Mouse (Mus musculus): Measurements from ENCODE around the gene Elfn2. TPM values are rescaled to one million over a fixed set of nuclear protein-coding genes. Genes with fewer than 3 reads are reported as not detected.

Gene Elfn2
- total and polyA plus RNA-seq, 2 experiments: not detected

DNA sequence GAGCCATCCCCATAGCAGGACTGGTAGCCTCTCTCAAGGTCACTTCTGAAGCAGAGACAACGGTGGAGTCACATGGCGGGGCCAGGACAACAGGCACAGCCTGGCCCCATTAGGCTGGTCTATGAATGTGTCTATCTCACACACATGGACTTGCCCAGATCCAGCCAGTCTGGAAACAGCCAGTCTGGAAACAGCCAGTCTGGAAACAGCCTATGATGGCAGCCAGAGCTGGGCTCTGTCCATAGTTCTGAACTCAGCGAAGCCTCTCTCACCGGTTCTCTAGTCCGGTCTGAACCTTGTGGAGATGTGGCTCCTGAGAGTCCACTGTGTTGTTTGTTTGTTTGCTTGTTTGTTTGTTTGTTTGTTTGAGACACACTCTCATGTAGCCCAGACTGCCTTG, 31.3 kb upstream of the Elfn2 start:
- H3K79me2 ChIP-seq (ENCODE audit: control insufficient read depth, insufficient read depth, low read length): no peaks in the 10 kb centered on the region
- no peak for TF ChIP-seq POLR2A (IDR thresholded peaks at IDR 0.05; ENCODE audit: extremely low read depth, insufficient read depth, low read length)
- no peak for TF ChIP-seq CTCF (IDR thresholded peaks at IDR 0.05; ENCODE audit: low read depth, low read length)
- H3K27me3 ChIP-seq (ENCODE audit: control insufficient read depth, insufficient read depth, low read length): no peaks in the 10 kb centered on the region
- H3K4me3 ChIP-seq (ENCODE audit: insufficient read depth, low read depth, low read length): no peak overlapping the region
- H3K9ac ChIP-seq (ENCODE audit: low read depth, low read length): no peak overlapping the region
- no peaks in the 10 kb centered on the region for H3K4me1 ChIP-seq (ENCODE audit: control insufficient read depth, insufficient read depth, low read length)
- H3K36me3 ChIP-seq (ENCODE audit: control insufficient read depth, insufficient read depth, low read length): no peaks in the 10 kb centered on the region
- DNase-seq (ENCODE audit: extremely low read depth, low read depth, low spot score): no peak
- H3K27ac ChIP-seq (replicated peaks; ENCODE audit: insufficient read depth, low read depth, low read length): no peak overlapping the region
- WGBS: 46% methylated on average over 5 of the region's 5 CpGs

GRCm38 (mm10) chr15:78744206-78744605, 25.6 kb upstream of the Elfn2 start:
- H3K79me2 ChIP-seq (ENCODE audit: control insufficient read depth, insufficient read depth, low read length): no peaks in the 10 kb centered on the region
- H3K27me3 ChIP-seq (ENCODE audit: control insufficient read depth, insufficient read depth, low read length): no peaks in the 10 kb centered on the region
- H3K27ac ChIP-seq (replicated peaks; ENCODE audit: insufficient read depth, low read depth, low read length): no peak overlapping the region
- DNase-seq (ENCODE audit: extremely low read depth, low read depth, low spot score): peak; percentile 8
- no peak overlapping the region for H3K9ac ChIP-seq (ENCODE audit: low read depth, low read length)
- 9% methylated on average over 5 of the region's 5 CpGs for WGBS
- no peaks in the 10 kb centered on the region for H3K36me3 ChIP-seq (ENCODE audit: control insufficient read depth, insufficient read depth, low read length)
- no peak overlapping the region for H3K4me3 ChIP-seq (ENCODE audit: insufficient read depth, low read depth, low read length)
- no peaks in the 10 kb centered on the region for H3K4me1 ChIP-seq (ENCODE audit: control insufficient read depth, insufficient read depth, low read length)
- TF ChIP-seq POLR2A (IDR thresholded peaks at IDR 0.05; ENCODE audit: extremely low read depth, insufficient read depth, low read length) (no peak), CTCF (IDR thresholded peaks at IDR 0.05; ENCODE audit: low read depth, low read length) (peak; percentile 95)

GRCm38 (mm10) chr15:78742831-78743230, 24.3 kb upstream of the Elfn2 start:
- no peak overlapping the region for H3K9ac ChIP-seq (ENCODE audit: low read depth, low read length)
- 71% methylated on average over 10 of the region's 10 CpGs for WGBS

DNA sequence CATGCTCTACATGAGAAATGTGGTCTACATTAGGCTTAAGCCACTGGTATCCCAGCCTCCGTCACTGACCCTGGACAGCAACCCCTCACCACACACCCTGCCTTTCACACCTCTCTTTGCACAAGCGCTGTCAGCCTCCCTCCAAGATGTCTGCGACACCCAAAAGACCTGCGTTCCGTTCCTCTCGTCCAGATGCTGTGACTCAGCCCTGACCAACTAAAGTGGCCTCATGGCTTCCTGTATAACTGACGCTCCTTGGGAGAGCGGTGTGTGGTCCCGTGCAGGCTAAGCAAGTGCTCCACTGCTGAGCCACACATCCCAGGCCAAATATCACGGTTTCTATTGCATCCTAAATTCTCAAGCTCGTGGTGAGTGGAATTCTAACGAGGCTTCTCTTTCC, 22.1 kb upstream of the Elfn2 start:
- 61% methylated on average over 12 of the region's 12 CpGs for WGBS
- H3K27ac ChIP-seq (replicated peaks; ENCODE audit: insufficient read depth, low read depth, low read length): no peak overlapping the region
- H3K36me3 ChIP-seq (ENCODE audit: control insufficient read depth, insufficient read depth, low read length): no peaks in the 10 kb centered on the region
- H3K27me3 ChIP-seq (ENCODE audit: control insufficient read depth, insufficient read depth, low read length): no peaks in the 10 kb centered on the region
- no peaks in the 10 kb centered on the region for H3K4me1 ChIP-seq (ENCODE audit: control insufficient read depth, insufficient read depth, low read length)
- no peaks in the 10 kb centered on the region for H3K79me2 ChIP-seq (ENCODE audit: control insufficient read depth, insufficient read depth, low read length)
- no peak overlapping the region for H3K9ac ChIP-seq (ENCODE audit: low read depth, low read length)
- DNase-seq (ENCODE audit: extremely low read depth, low read depth, low spot score): no peak
- no peak overlapping the region for H3K4me3 ChIP-seq (ENCODE audit: insufficient read depth, low read depth, low read length)
- no peak for TF ChIP-seq CTCF (IDR thresholded peaks at IDR 0.05; ENCODE audit: low read depth, low read length)
- TF ChIP-seq POLR2A (IDR thresholded peaks at IDR 0.05; ENCODE audit: extremely low read depth, insufficient read depth, low read length): no peak

More at GRCm38 (mm10) chr15:78742831-78743230, 24.3 kb upstream of the Elfn2 start:
- Histone ChIP-seq H3K36me3 (ENCODE audit: control insufficient read depth, insufficient read depth, low read length) (no peaks in the 10 kb centered on the region), H3K4me3 (ENCODE audit: insufficient read depth, low read depth, low read length) (no peak overlapping the region), H3K4me1 (ENCODE audit: control insufficient read depth, insufficient read depth, low read length) (no peaks in the 10 kb centered on the region), H3K27me3 (ENCODE audit: control insufficient read depth, insufficient read depth, low read length) (no peaks in the 10 kb centered on the region), H3K79me2 (ENCODE audit: control insufficient read depth, insufficient read depth, low read length) (no peaks in the 10 kb centered on the region), H3K27ac (replicated peaks; ENCODE audit: insufficient read depth, low read depth, low read length) (no peak overlapping the region)
- TF ChIP-seq CTCF (IDR thresholded peaks at IDR 0.05; ENCODE audit: low read depth, low read length) (no peak), POLR2A (IDR thresholded peaks at IDR 0.05; ENCODE audit: extremely low read depth, insufficient read depth, low read length) (no peak)
- no peak for DNase-seq (ENCODE audit: extremely low read depth, low read depth, low spot score)

- WGBS: 70% methylated on average over 6 of the region's 6 CpGs
- Histone ChIP-seq H3K27me3 (ENCODE audit: control insufficient read depth, insufficient read depth, low read length) (no peaks in the 10 kb centered on the region), H3K36me3 (ENCODE audit: control insufficient read depth, insufficient read depth, low read length) (no peaks in the 10 kb centered on the region), H3K9ac (ENCODE audit: low read depth, low read length) (no peak overlapping the region), H3K79me2 (ENCODE audit: control insufficient read depth, insufficient read depth, low read length) (no peaks in the 10 kb centered on the region), H3K4me1 (ENCODE audit: control insufficient read depth, insufficient read depth, low read length) (no peaks in the 10 kb centered on the region), H3K4me3 (ENCODE audit: insufficient read depth, low read depth, low read length) (no peak overlapping the region), H3K27ac (replicated peaks; ENCODE audit: insufficient read depth, low read depth, low read length) (no peak overlapping the region)
- TF ChIP-seq POLR2A (IDR thresholded peaks at IDR 0.05; ENCODE audit: extremely low read depth, insufficient read depth, low read length): no peak
- DNase-seq (ENCODE audit: extremely low read depth, low read depth, low spot score): no peak
Measured at GRCm38 (mm10) chr15:78737146-78737545, 18.6 kb upstream of the Elfn2 start.

DNA sequence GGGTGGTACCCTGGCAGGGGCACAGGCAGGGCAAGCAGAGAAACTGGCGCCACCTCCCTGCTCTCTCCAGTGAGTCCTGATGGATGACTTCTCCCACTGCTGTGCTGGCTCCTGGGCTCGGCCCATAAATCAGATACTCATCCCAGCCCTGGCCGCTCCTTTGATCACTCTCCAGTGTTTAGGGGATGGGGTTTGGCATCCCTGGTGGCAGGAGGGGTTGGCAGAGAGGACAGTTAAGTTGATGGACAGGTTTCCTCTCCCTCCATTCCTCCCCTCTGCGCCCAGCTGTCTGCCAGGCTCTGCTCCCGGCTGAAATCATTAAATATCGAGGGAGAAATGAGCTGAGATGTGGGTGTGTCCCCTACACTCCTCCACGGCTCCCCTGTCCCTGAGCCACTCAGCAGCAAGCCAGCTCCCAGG, 18.1 kb upstream of the Elfn2 start:
- H3K79me2 ChIP-seq (ENCODE audit: control insufficient read depth, insufficient read depth, low read length): no peaks in the 10 kb centered on the region
- no peak overlapping the region for H3K27ac ChIP-seq (replicated peaks; ENCODE audit: insufficient read depth, low read depth, low read length)
- DNase-seq (ENCODE audit: extremely low read depth, low read depth, low spot score): no peak
- no peaks in the 10 kb centered on the region for H3K27me3 ChIP-seq (ENCODE audit: control insufficient read depth, insufficient read depth, low read length)
- TF ChIP-seq CTCF (IDR thresholded peaks at IDR 0.05; ENCODE audit: low read depth, low read length): no peak
- TF ChIP-seq POLR2A (IDR thresholded peaks at IDR 0.05; ENCODE audit: extremely low read depth, insufficient read depth, low read length): no peak
- H3K4me3 ChIP-seq (ENCODE audit: insufficient read depth, low read depth, low read length): no peak overlapping the region
- H3K9ac ChIP-seq (ENCODE audit: low read depth, low read length): no peak overlapping the region
- H3K36me3 ChIP-seq (ENCODE audit: control insufficient read depth, insufficient read depth, low read length): no peaks in the 10 kb centered on the region
- 50% methylated on average over 7 of the region's 7 CpGs for WGBS
- no peaks in the 10 kb centered on the region for H3K4me1 ChIP-seq (ENCODE audit: control insufficient read depth, insufficient read depth, low read length)

Measured in liver, adult 2 months (tissue).